Mouse (Mus musculus): ENCODE results near the gene Zbtb8os.

GRCm38 (mm10) chr4:129304306-129304705 is 31.2 kb upstream of the Zbtb8os start:
- TF ChIP-seq CTCF (IDR thresholded peaks at IDR 0.05; ENCODE audit: control insufficient read depth, insufficient read depth, insufficient replicate concordance, low read depth, low read length) (no peak), POLR2A (IDR thresholded peaks at IDR 0.05; ENCODE audit: control insufficient read depth, low read depth, low read length) (no peak)
